Mouse (Mus musculus): ENCODE results near the gene Slirp.

Slirp gene

GRCm38 (mm10) chr12:87443700-87444122, at the start of gene Slirp, which contains the start of gene Alkbh1:
TSS of gene Slirp (plus strand) at chr12:87443896.
TSS of gene Alkbh1 (minus strand) at chr12:87444017.
- peak; percentile 77 for DNase-seq (ENCODE audit: low spot score)

- DNase-seq (ENCODE audit: low spot score): no peak
Measured at GRCm38 (mm10) chr12:87394316-87394715, 49.4 kb upstream of the Slirp start.

DNA sequence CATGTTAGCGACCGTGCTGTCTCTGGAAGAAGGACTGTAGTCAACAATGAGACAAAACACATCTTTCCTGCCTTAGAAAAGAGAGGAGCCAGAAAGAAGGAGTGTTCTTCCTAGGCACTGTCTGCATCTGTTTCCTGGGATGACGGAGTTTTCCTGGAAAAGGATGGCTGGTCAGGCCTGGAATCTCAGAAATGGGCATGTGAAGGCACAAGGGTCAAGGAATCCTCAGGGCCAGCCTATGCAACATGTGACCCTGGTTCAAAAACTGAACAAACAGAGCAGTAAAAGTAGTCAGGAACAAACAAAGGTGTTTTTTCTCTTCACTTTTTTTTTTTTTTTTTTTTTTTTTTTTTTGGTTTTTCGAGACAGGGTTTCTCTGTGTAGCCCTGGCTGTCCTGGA, 46.6 kb upstream of the Slirp start:
- DNase-seq (ENCODE audit: low spot score): no peak

- no peak for DNase-seq (ENCODE audit: low spot score)
Measured at GRCm38 (mm10) chr12:87397811-87398417, 45.8 kb upstream of the Slirp start.

DNA sequence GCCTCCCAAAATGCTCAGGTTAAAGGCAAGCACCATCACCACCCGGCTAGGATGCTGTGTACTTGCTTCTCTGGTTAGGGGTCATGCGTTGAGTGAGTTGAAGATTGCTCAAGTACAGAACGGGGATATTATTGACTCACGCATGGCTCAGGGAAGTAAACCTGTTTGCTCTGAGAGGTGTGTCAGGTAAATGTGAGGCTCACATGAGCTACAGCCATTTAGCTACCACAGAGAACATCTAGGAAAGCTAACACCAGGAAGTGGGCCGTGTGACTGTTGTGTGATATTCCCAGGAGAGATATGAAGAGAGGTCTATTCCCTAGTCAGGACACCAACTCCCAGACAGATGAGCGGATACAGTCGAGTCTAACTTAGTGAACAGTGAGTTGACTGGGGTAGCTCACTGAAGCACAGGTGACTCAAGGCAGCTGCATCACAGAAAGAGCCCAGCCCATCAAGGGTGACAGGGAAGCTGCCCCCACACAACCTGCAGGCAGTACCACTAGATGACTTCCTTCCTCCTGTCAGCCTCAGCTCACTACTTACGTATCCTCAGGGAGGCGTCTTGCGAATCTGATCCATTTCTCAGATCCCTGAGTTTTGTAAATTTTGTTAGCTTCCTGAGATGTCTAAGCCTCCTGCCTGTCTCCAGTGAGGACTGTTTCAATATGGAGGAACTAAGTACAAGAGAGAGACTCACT, 44.4 kb upstream of the Slirp start:
- DNase-seq (ENCODE audit: low spot score): no peak

DNA sequence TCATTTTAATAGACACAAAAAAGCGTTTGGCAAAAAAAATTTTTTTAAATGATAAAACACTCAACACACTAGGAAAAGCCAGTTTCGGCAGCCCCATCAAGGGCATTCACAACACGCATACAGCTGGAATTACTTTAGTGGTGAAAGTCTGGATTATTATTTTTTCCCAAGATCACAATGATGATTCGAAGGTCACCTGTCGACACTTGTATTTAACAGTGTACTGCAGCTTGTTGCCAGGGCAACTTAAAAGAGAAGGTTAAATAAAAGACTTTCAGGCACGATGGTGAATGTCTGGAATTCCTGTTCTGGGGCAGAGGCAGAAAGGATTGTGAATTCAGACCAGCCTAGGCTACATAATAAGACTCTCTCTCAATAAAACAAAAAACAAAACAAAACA, 41.8 kb upstream of the Slirp start:
- DNase-seq (ENCODE audit: low spot score): no peak

DNA sequence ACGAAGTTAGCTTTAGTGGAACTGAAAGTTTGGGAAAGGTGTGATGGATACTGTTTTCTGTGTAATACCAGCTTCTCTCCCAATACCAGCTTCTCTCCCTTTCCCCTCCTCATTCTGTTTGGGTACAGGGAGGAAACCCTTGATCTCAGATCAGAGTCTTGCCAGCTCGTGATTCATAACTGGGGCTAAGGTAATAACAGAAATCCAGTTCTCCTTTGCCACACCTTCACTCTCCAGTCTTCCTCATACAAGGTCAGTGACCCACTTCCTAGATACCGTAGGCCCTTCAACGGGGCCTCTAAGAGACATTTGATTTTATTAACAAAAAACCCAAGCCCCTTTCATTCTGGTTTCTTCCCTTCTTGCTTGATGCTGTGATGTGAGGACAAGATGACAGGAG, 38.5 kb upstream of the Slirp start:
- no peak for DNase-seq (ENCODE audit: low spot score)

DNA sequence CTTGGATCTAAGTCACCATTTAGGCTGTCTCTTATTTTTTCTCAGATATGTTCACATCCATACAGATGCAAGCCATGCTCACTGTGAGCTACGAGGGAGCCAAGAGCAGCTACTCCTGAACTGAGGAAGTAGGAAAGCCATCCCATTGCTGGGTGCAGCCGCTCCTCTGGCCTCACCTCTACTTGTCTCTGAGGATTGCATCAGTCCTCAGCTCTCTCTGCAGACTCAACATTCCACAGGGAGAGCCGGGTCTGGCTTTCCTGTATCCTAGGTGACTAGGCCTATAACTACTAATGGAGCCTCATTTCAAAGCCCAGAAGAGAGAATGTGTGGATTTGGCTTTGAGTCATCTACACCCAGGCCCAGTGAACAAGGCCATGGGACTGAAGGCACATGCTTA, 38.0 kb upstream of the Slirp start:
- no peak for DNase-seq (ENCODE audit: low spot score)

DNA sequence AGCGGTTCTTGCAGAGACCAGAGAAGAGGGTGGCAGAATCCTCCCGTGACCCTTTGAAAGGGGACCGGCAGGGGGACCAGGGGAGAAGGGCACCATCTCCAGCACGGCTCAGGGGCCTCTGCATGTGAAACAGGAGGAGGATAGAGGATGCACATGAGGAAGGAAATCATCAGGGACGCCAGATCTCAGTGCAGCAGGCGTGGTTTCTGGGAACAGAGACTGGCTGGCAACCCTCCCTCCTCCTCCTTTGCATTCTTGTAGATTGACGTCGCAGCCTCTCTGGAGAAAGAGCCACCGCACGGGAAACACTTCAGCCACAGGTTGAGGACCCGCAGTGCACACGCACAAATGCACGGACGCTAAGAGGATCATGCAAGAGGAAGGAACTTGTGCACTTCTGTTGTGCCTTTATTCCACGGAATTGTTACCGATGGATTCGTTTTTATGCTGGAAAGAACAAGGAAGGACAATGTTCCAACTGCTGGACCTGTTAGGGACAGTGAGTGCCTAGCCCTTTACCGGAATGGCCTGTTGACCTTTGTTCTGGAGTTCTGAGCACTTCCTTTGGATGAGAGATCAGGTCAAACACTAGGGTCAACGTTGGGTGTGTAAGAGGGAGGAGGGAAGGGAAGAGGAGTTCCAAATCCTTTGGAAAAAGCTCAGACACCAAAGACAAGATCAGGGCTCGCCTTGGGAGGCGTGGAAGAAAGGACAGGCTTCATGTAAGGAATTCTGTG, 35.7 kb upstream of the Slirp start:
- no peak for DNase-seq (ENCODE audit: low spot score)

GRCm38 (mm10) chr12:87409123-87409522, 34.6 kb upstream of the Slirp start:
- no peak for DNase-seq (ENCODE audit: low spot score)

DNA sequence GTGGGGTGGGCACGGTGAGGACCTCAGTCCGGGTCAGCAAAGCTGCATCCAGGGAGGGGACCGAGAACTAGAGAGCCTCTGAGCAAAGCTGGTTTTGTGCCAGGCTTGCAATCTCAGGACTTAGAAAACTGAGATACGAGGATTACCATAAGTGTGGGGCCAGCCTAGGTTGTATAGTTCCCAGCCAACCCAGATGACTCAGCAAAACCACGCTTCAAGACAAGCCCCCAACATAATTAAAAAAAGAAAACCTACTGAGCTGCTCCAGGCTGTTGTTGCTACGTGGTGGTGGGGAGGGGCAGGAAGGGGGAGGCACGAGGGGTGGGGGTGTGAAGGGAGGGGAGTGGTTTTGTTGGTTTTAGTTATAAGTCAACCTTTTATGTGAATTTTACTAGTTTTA, 32.7 kb upstream of the Slirp start:
- no peak for DNase-seq (ENCODE audit: low spot score)

GRCm38 (mm10) chr12:87413179-87413790, 30.4 kb upstream of the Slirp start:
- peak; percentile 22 for DNase-seq (ENCODE audit: low spot score)

GRCm38 (mm10) chr12:87415358-87415757, 28.3 kb upstream of the Slirp start:
- DNase-seq (ENCODE audit: low spot score): no peak

GRCm38 (mm10) chr12:87416690-87417089, 27.0 kb upstream of the Slirp start:
- DNase-seq (ENCODE audit: low spot score): no peak

- no peak for DNase-seq (ENCODE audit: low spot score)
Measured at GRCm38 (mm10) chr12:87418921-87419320, 24.8 kb upstream of the Slirp start.

DNA sequence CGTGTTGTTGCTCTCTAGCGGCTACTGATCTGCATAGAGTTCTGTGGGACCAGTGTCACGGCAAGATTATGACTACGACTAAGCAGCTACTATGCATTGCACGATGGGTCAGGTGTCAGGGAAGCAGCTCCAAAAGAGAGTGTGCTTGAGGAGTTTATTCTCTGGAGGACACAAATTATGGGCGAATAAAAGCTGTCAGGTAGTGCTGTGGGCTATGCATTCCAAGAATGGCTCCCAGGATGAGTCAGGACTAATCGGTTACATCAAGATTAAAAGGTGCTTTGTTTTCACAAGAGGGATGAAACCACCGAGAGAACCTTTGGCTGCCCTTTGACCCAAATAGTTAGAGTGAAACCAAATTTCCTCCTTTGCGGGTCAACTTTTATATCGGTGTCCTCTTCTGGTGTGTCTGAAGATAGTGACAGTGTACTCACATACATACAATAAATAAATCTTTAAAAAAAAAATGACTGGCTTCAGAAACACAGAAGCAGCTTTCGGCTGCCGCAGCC, 23.7 kb upstream of the Slirp start:
- DNase-seq (ENCODE audit: low spot score): no peak

- no peak for DNase-seq (ENCODE audit: low spot score)
Measured at GRCm38 (mm10) chr12:87421708-87422507, 21.8 kb upstream of the Slirp start.

- no peak for DNase-seq (ENCODE audit: low spot score)
Measured at GRCm38 (mm10) chr12:87423700-87424099, 20.0 kb upstream of the Slirp start.

DNA sequence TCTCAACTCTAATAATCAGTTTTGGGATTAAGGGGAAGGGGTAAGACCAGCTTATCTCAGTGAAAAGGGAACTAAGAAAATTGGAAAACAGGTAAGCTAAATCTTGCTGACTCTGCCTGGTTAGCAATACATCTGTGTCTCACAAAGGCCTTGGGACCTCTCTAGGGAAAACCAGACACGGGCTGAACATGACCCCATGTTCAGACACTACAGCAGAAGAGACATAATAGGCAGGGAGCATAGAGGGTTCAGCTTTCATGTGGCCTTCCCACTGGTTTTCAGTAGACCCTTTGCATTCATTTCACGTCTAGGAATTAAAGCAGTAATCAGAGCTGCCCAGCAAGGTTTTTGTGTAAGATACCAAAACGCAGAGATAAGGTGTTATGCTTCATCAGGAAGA, 19.2 kb upstream of the Slirp start:
- DNase-seq (ENCODE audit: low spot score): no peak

- DNase-seq (ENCODE audit: low spot score): no peak
Measured at GRCm38 (mm10) chr12:87426354-87427031, 17.2 kb upstream of the Slirp start.

DNA sequence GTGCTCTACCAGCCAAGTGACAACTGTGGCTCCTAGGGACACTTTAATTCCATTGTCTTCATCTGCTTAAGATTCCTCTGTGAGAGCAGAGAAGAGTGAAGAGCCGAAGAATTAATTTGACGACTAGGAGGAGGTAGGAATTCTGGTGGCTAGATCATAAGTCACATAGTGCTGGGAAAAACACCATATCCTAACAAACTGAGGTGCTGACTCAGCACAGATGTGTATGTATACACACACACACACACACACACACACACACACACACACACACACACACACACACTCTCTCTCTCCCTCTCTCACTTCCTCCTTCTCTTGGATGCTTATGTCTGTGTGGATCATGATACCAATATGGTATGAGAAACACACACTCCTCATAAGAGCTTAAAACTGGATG, 15.4 kb upstream of the Slirp start:
- no peak for DNase-seq (ENCODE audit: low spot score)

All from ovary, adult 18-20 months (tissue).